Mouse (Mus musculus) granulocyte monocyte progenitor cell, adult 5-6 weeks (primary cell): ENCODE data around the gene Stfa2. TPM values are rescaled to one million over a fixed set of nuclear protein-coding genes. Genes with fewer than 3 reads are reported as not detected.
"Not testable (repeated sequence)": the region's sequence is repeated elsewhere in the genome, so short reads cannot be mapped to it uniquely, and the experiment has no call there.

Experiments used
- ATAC-seq: replicated peaks from 2 replicates; pipeline ENCODE4 v1.8.0; 2016; ENCODE audit warnings: mild to moderate bottlenecking, moderate TSS enrichment, inconsistent platforms; ENCODE audit not compliant: poor library complexity, severe bottlenecking
- total RNA-seq, 2 experiments: library from RNA; stranded (forward) in 1 of 2; stranded (reverse) in 1 of 2; fragments of 200-712, 200-1000 nt in 1 of 2; fragments of >200 nt in 1 of 2; fragmentation: Nextera tagmentation in 1 of 2; gene quantifications; 2 replicates each; pipeline ENCODE4 v1.2.3; 2014 to 2017

The Stfa2 gene
- total RNA-seq (2014; fragmentation: Nextera tagmentation) (not detected in 2 replicates), total RNA-seq (2017) (not detected in 2 replicates)

DNA sequence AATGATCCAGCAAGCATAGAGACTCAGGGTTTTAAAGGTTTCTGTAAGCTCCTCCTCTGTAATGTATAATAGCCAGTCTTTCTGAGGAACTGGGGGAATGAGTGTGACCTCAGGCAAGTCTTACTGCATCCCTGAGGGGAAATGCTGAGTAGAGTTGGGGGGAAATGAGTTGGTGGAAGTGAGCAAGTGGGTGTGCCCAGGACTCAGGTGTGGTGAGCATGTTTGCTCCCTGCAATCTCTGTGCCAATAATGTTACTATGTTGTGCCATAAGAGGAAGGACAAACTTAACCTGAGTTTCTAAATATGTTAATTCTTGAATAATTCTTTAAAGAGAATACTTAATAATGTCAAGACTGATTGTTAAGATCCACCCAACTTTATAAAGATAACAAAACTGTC lies at the start of gene Stfa2:
Gene Stfa2, minus strand, starts transcription at position 101 of the 400 bp plus-strand sequence.
- no peak for ATAC-seq

DNA sequence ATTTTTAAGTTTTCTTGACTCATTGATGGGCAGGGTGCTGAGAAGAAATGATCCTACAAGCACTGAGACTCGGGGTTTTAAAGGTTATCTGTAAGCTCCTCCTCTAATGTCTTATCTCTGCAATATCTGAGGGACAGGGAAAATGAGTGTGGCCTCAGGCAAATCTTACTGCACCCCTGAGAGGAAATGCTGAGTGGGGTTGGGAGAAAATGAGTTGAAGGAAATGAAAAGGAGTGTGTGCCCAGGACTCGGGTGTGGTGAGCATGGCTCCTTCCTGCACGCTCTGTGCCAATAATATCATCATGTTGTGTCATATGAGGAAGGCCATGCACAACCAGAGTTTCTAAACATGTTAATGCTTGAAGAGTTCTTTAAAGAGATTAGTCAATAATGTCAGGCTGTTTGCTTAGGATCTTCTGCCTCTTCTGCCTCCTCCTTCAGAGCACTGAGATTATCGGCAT lies 47.1 kb upstream of the Stfa2 start, which contains the start of gene Stfa3:
Gene Stfa3, minus strand, starts transcription at position 51 of the 461 bp plus-strand sequence.
- ATAC-seq, result peak; percentile 48

DNA sequence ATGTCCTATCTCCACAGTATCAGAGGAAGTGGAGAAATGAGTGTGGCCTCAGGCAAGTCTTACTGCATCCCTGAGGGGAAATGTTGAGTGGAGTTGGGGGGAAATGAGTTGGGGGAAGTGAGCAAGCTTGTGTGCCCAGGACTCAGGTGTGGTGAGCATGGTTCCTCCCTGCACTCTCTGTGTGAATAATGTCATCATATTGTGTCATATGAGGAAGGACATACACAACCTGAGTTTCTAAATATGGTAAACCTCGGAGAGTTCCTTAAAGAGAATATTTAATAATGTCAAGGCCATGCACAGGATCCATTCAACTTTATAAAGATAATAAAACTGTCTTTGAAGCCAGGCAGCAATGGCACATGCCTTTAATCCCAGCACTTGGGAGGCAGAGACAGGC lies 12.7 kb upstream of the Stfa2 start:
- ATAC-seq, result not testable (repeated sequence)

DNA sequence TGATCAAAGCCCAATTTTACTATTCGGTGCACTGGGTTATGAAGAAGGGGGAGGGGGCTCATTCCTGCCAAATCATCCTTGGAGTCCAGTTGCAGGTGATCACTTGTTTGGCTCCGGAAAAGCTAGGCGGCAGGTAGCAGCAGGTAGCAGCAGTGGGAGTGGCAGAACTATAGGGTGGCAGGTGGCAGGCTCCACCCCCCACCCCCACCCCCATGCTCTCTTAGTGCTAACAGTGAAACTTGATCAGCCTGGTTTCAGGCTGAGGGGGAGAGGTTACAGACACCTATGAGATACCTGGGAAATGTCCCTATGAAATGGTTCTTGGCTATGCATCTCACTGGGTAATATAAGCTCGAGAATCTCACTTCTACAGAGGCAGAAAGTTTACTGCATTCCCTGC lies 19.2 kb downstream of the Stfa2 start:
- ATAC-seq, result no peak

DNA sequence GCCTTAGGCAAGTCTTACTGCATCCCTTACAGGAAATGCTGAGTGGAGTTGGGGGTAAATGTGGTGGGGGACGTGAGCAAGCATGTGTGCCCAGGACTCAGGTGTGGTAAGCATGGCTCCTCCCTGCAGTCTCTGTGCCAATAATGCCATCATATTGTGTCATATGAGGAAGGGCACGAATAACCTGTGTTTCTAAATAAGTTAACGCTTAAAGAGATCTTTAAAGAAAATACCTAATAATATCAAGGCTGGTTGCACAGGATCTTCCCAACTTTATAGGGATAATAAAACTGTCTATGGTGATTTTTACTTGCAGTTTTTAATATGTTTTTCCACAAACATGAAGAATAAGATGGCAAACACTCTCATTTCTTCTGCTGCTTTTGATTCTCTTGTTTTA lies 40.6 kb downstream of the Stfa2 start, which contains the start of gene BC100530:
Gene BC100530, minus strand, starts transcription at position 101 of the 400 bp plus-strand sequence.
- not testable (repeated sequence) for ATAC-seq

Other genes starting within 250 kb of the Stfa2 start
- not detected in 2 replicates for gene Gm5483, start 224.2 kb downstream of the Stfa2 start, total RNA-seq (2014; fragmentation: Nextera tagmentation)
- 4.6 TPM in 1 of 2 replicates, not detected in the other for gene Gm5483, start 224.2 kb downstream of the Stfa2 start, total RNA-seq (2017)
- not detected in 2 replicates for gene Gm5416, start 198.1 kb downstream of the Stfa2 start, total RNA-seq (2014; fragmentation: Nextera tagmentation)
- not detected in 2 replicates for gene Gm5416, start 198.1 kb downstream of the Stfa2 start, total RNA-seq (2017)
- gene 2010005H15Rik, start 187.0 kb downstream of the Stfa2 start, total RNA-seq (2014; fragmentation: Nextera tagmentation), result not detected in 2 replicates
- gene 2010005H15Rik, start 187.0 kb downstream of the Stfa2 start, total RNA-seq (2017), result not detected in 2 replicates
- not detected in 2 replicates for gene Stfa1, start 131.5 kb downstream of the Stfa2 start, total RNA-seq (2014; fragmentation: Nextera tagmentation)
- gene Stfa1, start 131.5 kb downstream of the Stfa2 start, total RNA-seq (2017), result not detected in 2 replicates
- not detected in 2 replicates for gene BC117090, start 74.1 kb downstream of the Stfa2 start, total RNA-seq (2014; fragmentation: Nextera tagmentation)
- gene BC117090, start 74.1 kb downstream of the Stfa2 start, total RNA-seq (2017), result not detected in 2 replicates
- gene BC100530, start 40.7 kb downstream of the Stfa2 start, total RNA-seq (2014; fragmentation: Nextera tagmentation), result not detected in 2 replicates
- gene BC100530, start 40.7 kb downstream of the Stfa2 start, total RNA-seq (2017), result not detected in 2 replicates
- not detected in 2 replicates for gene Stfa3, start 46.9 kb upstream of the Stfa2 start, total RNA-seq (2014; fragmentation: Nextera tagmentation)
- 1.3 and 1.7 TPM in 2 replicates for gene Stfa3, start 46.9 kb upstream of the Stfa2 start, total RNA-seq (2017)
- gene Casr, start 153.7 kb upstream of the Stfa2 start, total RNA-seq (2014; fragmentation: Nextera tagmentation), result not detected in 2 replicates
- gene Casr, start 153.7 kb upstream of the Stfa2 start, total RNA-seq (2017), result not detected in 2 replicates